Mouse (Mus musculus) adrenal gland, postnatal 14 days (tissue): ENCODE results near the gene Papolb. TPM values are rescaled to one million over a fixed set of nuclear protein-coding genes. Genes with fewer than 3 reads are reported as not detected.

Source experiments
- DNase-seq: peaks from one replicate; pipeline ENCODE4 v3.0.0; 2021; ENCODE audit warnings: mixed read lengths
- long read RNA-seq, 2 experiments: library from polyadenylated mRNA; stranded (forward); transcript quantifications; one replicate each; pipeline ENCODE4 v2.0.0; 2021
- total RNA-seq: library from RNA; stranded (reverse); gene quantifications from 2 replicates; pipeline ENCODE4 v1.2.3, GENCODE M21; 2021

Gene Papolb
- total RNA-seq = 0.19 and 0.33 TPM in 2 replicates
- long read RNA-seq, experiment 1 = 0 reads
- long read RNA-seq, experiment 2 = 0 reads

- DNase-seq = no peak
Observed at GRCm38 (mm10) chr5:142529915-142530314, at the start of gene Papolb. TSS of gene Papolb (minus strand) at chr5:142530076.

GRCm38 (mm10) chr5:142578192-142578591, 48.3 kb upstream of the Papolb start:
- DNase-seq = peak; percentile 28

- peak; percentile 92 for DNase-seq
Observed at GRCm38 (mm10) chr5:142576832-142577231, 47.0 kb upstream of the Papolb start.

- DNase-seq = no peak
Observed at GRCm38 (mm10) chr5:142574323-142575057, 44.6 kb upstream of the Papolb start.

GRCm38 (mm10) chr5:142564606-142565005, 34.7 kb upstream of the Papolb start:
- DNase-seq = no peak

- no peak for DNase-seq
Observed at GRCm38 (mm10) chr5:142560261-142560660, 30.4 kb upstream of the Papolb start.

GRCm38 (mm10) chr5:142557397-142558067, 27.7 kb upstream of the Papolb start:
- peak; percentile 92 for DNase-seq

- DNase-seq = peak; percentile 68
Observed at GRCm38 (mm10) chr5:142556721-142557120, 26.8 kb upstream of the Papolb start.

- DNase-seq = peak; percentile 66
Observed at GRCm38 (mm10) chr5:142555866-142556265, 26.0 kb upstream of the Papolb start.

GRCm38 (mm10) chr5:142550706-142551652, 21.1 kb upstream of the Papolb start, which contains the start of gene Radil:
TSS of gene Radil (minus strand) at chr5:142551098.
- DNase-seq = peak; percentile 99

GRCm38 (mm10) chr5:142549961-142550705, 20.3 kb upstream of the Papolb start:
- peak; percentile 31 for DNase-seq

- DNase-seq = no peak
Observed at GRCm38 (mm10) chr5:142549441-142549840, 19.6 kb upstream of the Papolb start.

- DNase-seq = no peak
Observed at GRCm38 (mm10) chr5:142547066-142547465, 17.2 kb upstream of the Papolb start.

GRCm38 (mm10) chr5:142546344-142546743, 16.5 kb upstream of the Papolb start:
- DNase-seq = no peak

GRCm38 (mm10) chr5:142545014-142545795, 15.3 kb upstream of the Papolb start:
- no peak for DNase-seq

- DNase-seq = peak; percentile 76
Observed at GRCm38 (mm10) chr5:142537286-142537685, 7.4 kb upstream of the Papolb start.

- DNase-seq = no peak
Observed at GRCm38 (mm10) chr5:142535388-142535787, 5.5 kb upstream of the Papolb start.

- no peak for DNase-seq
Observed at GRCm38 (mm10) chr5:142524711-142525464, 5.0 kb downstream of the Papolb start.

- DNase-seq = no peak
Observed at GRCm38 (mm10) chr5:142521195-142521866, 8.5 kb downstream of the Papolb start.
